Mouse (Mus musculus): ENCODE results near the gene Cd79a.

- TF ChIP-seq CTCF (IDR thresholded peaks at IDR 0.05; ENCODE audit: low read depth, low read length) (no peak), POLR2A (IDR thresholded peaks at IDR 0.05; ENCODE audit: insufficient read depth, low read length) (no peak)
Measured at GRCm38 (mm10) chr7:24901114-24901513, 3.9 kb downstream of the Cd79a start.
